Mouse (Mus musculus) cerebellum, adult 2 months (tissue): ENCODE data around the gene Pde5a.

ENCODE experiments used
- CTCF ChIP-seq: fragments of 200-500 bp; IDR thresholded peaks from 2 replicates; pipeline ENCODE4 v1.5.1; 2011; ENCODE audit warnings: low read depth, mild to moderate bottlenecking, control low read depth, low read length, moderate library complexity, borderline replicate concordance; ENCODE audit not compliant: insufficient read depth
- POLR2A ChIP-seq: fragments of 200-500 bp; IDR thresholded peaks from 2 replicates; pipeline ENCODE4 v1.6.1; 2011; ENCODE audit warnings: low read length, control low read depth, borderline replicate concordance; ENCODE audit not compliant: insufficient read depth

DNA sequence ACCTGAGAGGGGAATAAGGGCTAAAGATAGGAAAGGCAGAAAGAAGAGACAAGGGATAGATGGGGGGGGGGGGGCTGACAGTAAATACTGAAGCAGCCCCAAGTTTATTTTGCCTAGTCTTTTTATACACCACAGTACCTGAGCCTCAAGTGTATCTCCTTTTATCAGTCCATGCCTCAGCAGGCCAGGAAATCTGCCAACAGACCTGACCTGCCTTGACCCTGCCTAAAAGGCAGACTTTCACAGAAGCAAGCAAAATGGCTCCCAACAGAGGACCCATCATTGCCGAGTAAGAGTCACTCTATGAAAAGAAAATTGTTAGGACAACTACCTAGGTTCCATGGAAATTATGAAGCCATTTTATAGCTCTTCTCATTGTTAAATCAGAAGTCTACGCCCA, 179.1 kb downstream of the Pde5a start:
- TF ChIP-seq POLR2A = no peak
- TF ChIP-seq CTCF = no peak
